Mouse (Mus musculus) bone marrow, adult 2 months (tissue): Measurements from ENCODE around the gene Prom1.

Source experiments
- CTCF ChIP-seq: fragments of 200-500 bp; IDR thresholded peaks from 2 replicates; pipeline ENCODE4 v1.5.1; 2011; ENCODE audit warnings: low read length, control low read depth; ENCODE audit not compliant: control insufficient read depth, insufficient read depth
- POLR2A ChIP-seq: fragments of 200-500 bp; IDR thresholded peaks from 2 replicates; pipeline ENCODE4 v1.6.1; 2011; ENCODE audit warnings: low read depth, mild to moderate bottlenecking, control low read depth, low read length, borderline replicate concordance; ENCODE audit not compliant: control insufficient read depth

GRCm38 (mm10) chr5:43986212-43986611 lies 115.6 kb downstream of the Prom1 start:
- TF ChIP-seq CTCF = no peak
- no peak for TF ChIP-seq POLR2A
